Mouse (Mus musculus): ENCODE measurements at regions not wholly inside any gene's neighbourhood (a gene's known extent, or its start where the extent isn't known, plus 50 kb on each side); places are given as distances from the start of the nearest gene placed in this dataset.

- DNase-seq (ENCODE audit: low spot score in 2 of 2): no peak
Observed at GRCm38 (mm10) chr5:37898041-37898615, 73.7 kb upstream of the Msx1 start.

DNA sequence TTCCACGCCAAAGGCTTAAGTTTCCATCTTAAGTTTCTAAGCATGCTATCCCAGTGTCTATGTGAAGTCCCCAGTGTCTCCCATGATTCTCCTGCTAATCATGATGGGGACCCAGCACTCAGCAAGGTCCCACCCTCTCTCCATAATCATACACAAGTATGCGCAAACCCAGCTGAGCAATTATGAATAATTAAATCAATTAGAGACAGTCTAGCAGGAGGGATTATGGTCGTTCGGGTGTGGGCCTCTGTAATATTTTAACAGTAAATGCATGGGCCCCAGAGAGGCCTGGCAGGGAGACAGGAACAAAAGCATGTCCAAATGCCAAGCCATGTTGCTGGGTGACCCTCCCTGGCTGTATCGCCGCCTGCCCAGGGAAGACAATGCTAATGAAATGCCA is 73.1 kb upstream of the Msx1 start:
- no peak for DNase-seq (ENCODE audit: low spot score in 2 of 2)

DNA sequence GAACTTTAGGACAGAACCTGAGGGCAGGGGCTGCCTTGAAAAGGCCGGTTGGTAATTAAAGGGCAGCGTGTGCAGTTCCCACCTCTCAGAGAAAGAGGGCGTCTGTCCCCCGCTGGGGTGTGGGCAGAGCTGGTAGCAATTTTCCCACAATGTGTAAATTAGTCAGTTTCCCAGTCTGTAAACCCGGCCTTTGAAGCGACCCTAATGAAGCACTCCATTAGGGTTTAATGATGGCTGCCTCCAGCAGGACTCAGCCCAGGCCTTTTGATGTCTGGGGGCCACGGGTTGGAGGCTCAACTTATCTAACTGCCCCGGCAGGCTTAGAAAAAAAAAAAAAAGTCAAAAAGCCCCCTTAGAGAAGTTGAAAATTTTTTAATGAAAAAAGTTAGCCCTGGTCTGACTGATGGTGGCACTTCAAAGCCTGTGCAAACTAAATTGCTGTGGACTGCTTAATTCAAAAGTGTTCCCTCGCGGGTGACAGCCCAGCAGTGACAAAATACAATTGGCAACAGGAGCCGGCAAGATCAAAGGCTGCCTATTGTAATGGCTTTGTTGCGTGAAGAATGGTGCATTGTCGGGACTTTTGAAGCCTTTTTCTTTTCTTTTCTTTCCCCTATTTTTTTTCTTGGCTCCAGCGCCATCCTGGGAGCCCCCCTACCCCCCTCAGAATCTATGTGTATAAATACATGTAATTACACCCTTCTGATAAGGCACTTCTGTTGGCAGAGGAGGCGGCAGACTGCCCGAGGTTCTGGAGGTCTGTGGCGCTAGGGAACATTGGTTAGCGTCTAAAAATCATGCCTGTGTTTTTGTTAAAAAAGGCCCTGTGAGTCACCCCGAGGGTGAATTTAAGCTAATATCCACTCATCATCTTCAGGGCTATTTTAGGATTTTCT is 71.3 kb upstream of the Msx1 start:
- DNase-seq (ENCODE audit: low spot score in 2 of 2): no peak

- DNase-seq (ENCODE audit: low spot score in 2 of 2): peak in 1 of 2 experiments; percentile 36
Observed at GRCm38 (mm10) chr5:37893639-37894550, 69.5 kb upstream of the Msx1 start.

GRCm38 (mm10) chr5:37890641-37891040 is 66.3 kb upstream of the Msx1 start:
- DNase-seq (ENCODE audit: low spot score in 2 of 2): no peak

DNA sequence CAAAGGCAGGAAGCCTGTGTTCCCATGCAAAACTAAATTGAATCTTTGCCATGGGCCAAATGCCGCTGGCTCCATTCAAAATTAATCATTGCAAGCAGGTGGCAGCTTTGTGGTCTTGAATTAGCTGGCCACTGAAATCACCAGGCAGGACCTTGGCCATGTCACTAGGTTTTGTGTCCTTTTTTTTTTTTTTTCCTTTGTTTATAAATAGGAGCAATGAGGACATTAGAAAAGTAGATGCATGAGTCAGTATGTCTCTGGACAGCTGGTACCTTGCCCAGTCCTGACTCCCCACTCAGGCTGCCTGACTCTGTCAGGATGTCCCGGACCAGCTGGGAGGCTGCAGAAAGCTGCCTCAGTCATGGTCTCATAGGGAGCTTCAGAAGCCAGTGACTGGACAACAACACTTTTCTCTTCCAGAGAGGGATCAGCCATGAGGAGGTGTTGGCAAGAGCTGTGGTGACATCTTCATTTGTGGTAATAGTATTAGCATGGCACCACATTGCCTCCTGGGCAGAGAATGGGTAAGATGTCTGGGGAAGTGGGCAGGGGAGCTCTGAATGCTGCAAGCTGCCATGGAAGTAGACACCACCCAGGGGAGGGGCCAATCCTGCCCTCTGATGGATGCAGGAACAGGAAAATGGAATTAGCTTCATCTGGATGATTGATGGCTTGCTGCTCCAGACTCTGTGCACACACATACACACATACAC is 55.4 kb upstream of the Msx1 start:
- no peak for DNase-seq (ENCODE audit: low spot score in 2 of 2)

GRCm38 (mm10) chr5:37876240-37876639 is 51.9 kb upstream of the Msx1 start:
- DNase-seq (ENCODE audit: low spot score in 2 of 2): no peak

GRCm38 (mm10) chr5:37875452-37875851 is 51.1 kb upstream of the Msx1 start:
- no peak for DNase-seq (ENCODE audit: low spot score in 2 of 2)

- DNase-seq (ENCODE audit: low spot score in 2 of 2): no peak
Observed at GRCm38 (mm10) chr5:37874784-37875281, 50.5 kb upstream of the Msx1 start.

All from urinary bladder, postnatal 4 days (tissue).